Mouse (Mus musculus) left cerebral cortex, postnatal 14 days (tissue): ENCODE measurements at regions not wholly inside any gene's neighbourhood (a gene's known extent, or its start where the extent isn't known, plus 50 kb on each side); places are given as distances from the start of the nearest gene placed in this dataset.

ENCODE experiments used
- DNase-seq, 2 experiments: peaks; one replicate each; pipeline ENCODE4 v3.0.0; 2021 to 2022; ENCODE audit warnings: low spot score in 2 of 2, mixed read lengths in 1 of 2
- intact Hi-C: fragments of 180-260 bp; cut with DNase I; formaldehyde crosslinking; loops from one replicate; pipeline ENCODE4 v1.15.1; 2025

GRCm38 (mm10) chr2:48694509-48694908 is 119.4 kb upstream of the Acvr2a start:
- intact Hi-C loops = no loop called here
- DNase-seq = no peak

GRCm38 (mm10) chr2:48700886-48701285 is 113.0 kb upstream of the Acvr2a start:
- DNase-seq = no peak
- intact Hi-C loops = no loop called here

- DNase-seq = no peak
- intact Hi-C loops = no loop called here
Observed at GRCm38 (mm10) chr2:48705103-48705804, 108.7 kb upstream of the Acvr2a start.

- DNase-seq = no peak
- intact Hi-C loops = no loop called here
Observed at GRCm38 (mm10) chr2:48705805-48706150, 108.1 kb upstream of the Acvr2a start.

GRCm38 (mm10) chr2:48706188-48706587 is 107.7 kb upstream of the Acvr2a start:
- intact Hi-C loops = no loop called here
- no peak for DNase-seq

- intact Hi-C loops = no loop called here
- DNase-seq = no peak
Observed at GRCm38 (mm10) chr2:48716206-48716605, 97.7 kb upstream of the Acvr2a start.

- intact Hi-C loops = no loop called here
- no peak for DNase-seq
Observed at GRCm38 (mm10) chr2:48717770-48718169, 96.1 kb upstream of the Acvr2a start.

GRCm38 (mm10) chr2:48718261-48718660 is 95.6 kb upstream of the Acvr2a start:
- no peak for DNase-seq
- intact Hi-C loops = no loop called here

- intact Hi-C loops = no loop called here
- DNase-seq = peak; percentile 15 to 49
Observed at GRCm38 (mm10) chr2:48730780-48731179, 83.1 kb upstream of the Acvr2a start.

GRCm38 (mm10) chr2:48733936-48734335 is 80.0 kb upstream of the Acvr2a start:
- intact Hi-C loops = no loop called here
- DNase-seq = no peak

- DNase-seq = no peak
- intact Hi-C loops = no loop called here
Observed at GRCm38 (mm10) chr2:48734521-48734920, 79.4 kb upstream of the Acvr2a start.

- no peak for DNase-seq
- intact Hi-C loops = no loop called here
Observed at GRCm38 (mm10) chr2:48736312-48736711, 77.6 kb upstream of the Acvr2a start.
